Mouse (Mus musculus) liver, postnatal 0 days (tissue): ENCODE measurements around the gene Megf8.

ENCODE experiments used
- CTCF ChIP-seq: sonication (generic); IDR thresholded peaks from 2 replicates; pipeline ENCODE4 v1.5.1; 2016; ENCODE audit warnings: antibody characterized with exemption, low read depth
- EP300 ChIP-seq: IDR thresholded peaks from 2 replicates; pipeline ENCODE4 v1.6.1; 2016; ENCODE audit warnings: antibody characterized with exemption, low read depth, mild to moderate bottlenecking

DNA sequence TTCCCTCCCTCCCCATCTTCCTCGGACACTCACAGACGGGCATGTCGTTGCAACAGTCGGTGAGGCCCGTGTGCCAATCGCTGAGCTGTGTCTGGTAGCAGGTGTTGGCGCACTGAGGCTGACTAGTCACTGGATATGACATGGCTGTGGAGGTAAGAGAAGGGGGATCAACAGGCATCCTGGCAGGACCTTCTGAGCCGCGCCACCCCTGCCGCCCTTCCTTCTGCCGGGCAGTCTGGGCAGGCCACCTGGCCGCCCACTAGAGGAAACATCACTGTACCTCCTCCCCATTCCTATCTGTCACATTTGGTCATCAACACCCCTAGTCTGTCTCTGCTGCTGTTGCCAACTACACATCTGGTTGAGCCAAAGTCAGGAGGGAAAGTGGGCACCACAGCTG lies 51.4 kb downstream of the Megf8 start:
- no peak for TF ChIP-seq CTCF
- no peak for TF ChIP-seq EP300
